Mouse (Mus musculus) right cerebral cortex, adult 2 months (tissue): Measurements from ENCODE around the gene Nags.

Source experiments
- DNase-seq, 2 experiments: peaks; one replicate each; pipeline ENCODE4 v3.0.0; 2021 to 2022; ENCODE audit warnings: low spot score in 2 of 2

Nags gene

GRCm38 (mm10) chr11:102145471-102146001, at the start of gene Nags:
Nags (plus strand) TSS chr11:102145513.
- no peak for DNase-seq

GRCm38 (mm10) chr11:102095676-102096075, 49.6 kb upstream of the Nags start:
- DNase-seq: no peak

DNA sequence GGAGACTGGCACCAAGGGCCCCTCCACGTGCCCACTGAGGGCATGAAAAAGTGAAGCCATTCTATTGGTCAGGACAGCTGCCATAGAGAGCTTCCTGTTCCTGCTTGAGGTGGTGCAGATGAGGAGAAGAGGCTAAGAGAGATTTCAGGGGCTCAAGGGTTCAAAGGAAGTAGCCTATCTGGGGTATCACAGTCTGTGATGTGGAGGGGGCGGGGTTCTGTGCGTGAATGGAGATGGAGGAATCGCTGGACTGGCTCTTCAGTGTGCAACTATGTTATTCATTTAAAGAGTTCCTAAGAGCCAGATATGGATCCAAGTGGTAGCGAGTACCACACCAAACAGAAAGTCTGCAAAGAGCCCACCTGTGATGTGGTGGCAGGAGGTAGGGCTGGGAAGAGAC, 48.9 kb upstream of the Nags start:
- DNase-seq: no peak

DNA sequence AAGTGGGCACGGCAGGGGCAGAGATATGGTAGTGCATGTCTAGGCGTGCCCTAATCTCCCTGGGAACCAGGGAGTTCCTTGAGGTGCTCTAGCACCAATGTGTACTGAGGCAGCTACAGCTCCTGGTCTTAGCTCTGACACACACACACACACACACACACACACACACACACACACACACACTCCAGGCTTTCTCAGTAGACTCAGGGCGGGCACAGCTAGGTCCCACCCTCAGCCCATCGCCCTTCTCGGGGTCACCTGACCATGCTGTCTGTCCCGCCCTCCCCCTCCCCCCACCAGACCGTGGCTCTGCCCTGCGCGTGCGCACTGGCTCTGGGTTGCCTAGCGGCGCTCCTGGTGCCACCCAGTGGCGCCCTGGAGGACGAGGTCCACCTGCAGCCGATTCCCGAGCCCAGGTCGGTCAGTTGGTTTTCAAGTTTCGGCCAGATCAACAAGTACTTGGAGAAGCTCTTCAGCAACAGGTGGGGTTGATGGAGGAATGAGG, 48.4 kb upstream of the Nags start:
- peak; percentile 60 to 63 for DNase-seq

- no peak for DNase-seq
Measured at GRCm38 (mm10) chr11:102101219-102101618, 44.1 kb upstream of the Nags start, which contains the start of gene Ppy. Ppy (minus strand) TSS chr11:102101319.

DNA sequence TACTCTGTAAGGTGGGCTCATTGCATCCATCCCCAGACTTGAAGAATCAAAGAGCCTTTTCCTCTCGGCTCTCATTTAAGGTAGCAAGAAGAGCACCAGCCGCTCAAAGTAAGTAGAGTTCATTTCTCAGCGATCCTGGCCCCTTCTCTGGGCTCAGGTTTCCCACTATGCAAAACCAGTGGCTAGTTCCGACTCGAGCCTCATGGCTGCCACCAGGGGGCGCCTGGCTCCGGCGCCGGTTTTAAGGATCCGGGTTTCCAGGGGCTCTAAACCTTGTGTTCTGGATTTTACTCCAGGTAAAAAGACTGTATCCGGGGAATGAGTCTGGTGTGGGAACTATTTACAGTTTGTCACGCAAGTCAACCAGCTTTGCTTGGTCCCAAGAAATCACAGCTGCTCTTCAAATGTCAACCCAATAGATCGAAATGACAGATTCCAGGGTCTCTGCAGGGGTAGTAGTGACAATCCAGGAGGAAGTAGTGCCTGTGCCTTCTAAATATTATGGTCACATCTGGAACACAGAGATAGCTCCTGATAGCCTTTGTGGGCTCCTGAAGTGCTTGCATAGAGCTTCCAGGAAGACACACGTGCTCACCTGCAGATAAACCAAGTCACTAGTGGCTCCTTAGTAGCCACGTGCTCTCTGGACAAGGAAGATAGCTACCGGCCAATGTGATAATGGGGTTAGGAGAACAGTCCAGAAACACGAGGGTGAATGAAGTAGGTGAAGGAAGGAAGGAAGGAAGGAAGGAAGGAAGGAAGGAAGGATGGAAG, 42.6 kb upstream of the Nags start:
- peak; percentile 60 to 72 for DNase-seq

GRCm38 (mm10) chr11:102106911-102107310, 38.4 kb upstream of the Nags start:
- no peak for DNase-seq

DNA sequence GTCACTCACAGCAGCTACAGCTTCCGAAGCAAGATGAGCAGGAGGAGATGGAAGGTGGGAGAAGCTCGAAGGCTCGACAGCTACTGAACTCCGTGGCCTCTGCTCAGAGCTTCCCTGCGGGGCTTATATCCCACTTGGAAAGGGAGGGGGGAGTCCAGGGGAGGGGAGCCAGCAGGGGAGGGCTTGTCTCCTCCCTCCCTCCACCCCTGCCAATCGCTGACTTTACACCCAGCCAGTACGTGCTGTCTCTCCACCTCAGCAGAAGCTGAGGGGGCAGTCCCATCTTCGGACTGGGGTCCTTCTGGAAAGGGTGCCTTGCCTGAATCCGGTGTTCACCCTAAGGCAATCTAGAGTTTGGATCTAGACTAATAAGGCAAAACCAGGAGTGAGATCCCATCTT, 37.6 kb upstream of the Nags start, which contains the start of gene Pyy:
Pyy (minus strand) TSS at position 101 of the 400 bp plus-strand sequence.
- DNase-seq: no peak

DNA sequence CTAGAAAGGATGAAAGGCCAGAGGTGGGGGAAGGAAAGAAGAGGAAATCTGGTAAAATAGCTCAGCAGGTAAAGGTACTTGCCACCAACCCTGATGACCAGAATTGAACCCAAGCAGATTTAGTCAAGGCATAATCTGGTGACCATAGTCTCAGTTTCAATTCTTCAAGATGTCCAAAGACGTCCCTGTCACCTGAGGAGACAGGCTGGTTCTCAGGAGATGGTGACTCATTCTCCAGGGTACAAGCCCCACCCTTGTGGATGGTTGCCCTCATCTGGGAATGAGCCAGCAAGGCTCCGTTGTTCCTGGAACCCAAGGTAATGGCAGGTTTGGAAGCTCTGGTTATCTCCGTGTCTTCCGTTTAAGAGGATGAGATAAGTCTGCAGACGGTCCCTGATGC, 33.7 kb upstream of the Nags start:
- no peak for DNase-seq

DNA sequence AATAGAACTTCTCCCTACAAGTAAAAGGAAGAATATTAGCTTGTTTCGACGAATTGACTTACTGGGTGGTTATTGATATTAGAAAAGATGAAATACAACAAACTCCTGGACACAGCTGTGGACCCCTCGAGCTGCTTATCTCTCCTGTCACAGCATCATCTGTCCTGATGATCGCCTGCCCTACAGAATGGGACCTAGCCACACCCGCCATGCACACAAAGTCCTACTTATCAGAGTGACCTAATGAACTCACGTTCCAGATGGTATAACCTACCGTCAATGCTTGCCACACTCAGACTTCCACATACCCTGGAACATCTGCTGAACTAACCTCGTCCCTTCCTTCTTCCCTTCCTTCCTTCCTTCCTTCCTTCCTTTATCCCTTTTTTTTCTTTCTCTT, 29.1 kb upstream of the Nags start:
- DNase-seq: no peak

- DNase-seq: no peak
Measured at GRCm38 (mm10) chr11:102117386-102117785, 27.9 kb upstream of the Nags start.

GRCm38 (mm10) chr11:102134516-102134915, 10.8 kb upstream of the Nags start:
- DNase-seq: no peak

GRCm38 (mm10) chr11:102137625-102138446, 7.5 kb upstream of the Nags start:
- no peak for DNase-seq

GRCm38 (mm10) chr11:102138447-102138740, 6.9 kb upstream of the Nags start:
- DNase-seq: peak; percentile 66 to 73

- peak; percentile 80 to 82 for DNase-seq
Measured at GRCm38 (mm10) chr11:102140508-102140907, 4.8 kb upstream of the Nags start.

DNA sequence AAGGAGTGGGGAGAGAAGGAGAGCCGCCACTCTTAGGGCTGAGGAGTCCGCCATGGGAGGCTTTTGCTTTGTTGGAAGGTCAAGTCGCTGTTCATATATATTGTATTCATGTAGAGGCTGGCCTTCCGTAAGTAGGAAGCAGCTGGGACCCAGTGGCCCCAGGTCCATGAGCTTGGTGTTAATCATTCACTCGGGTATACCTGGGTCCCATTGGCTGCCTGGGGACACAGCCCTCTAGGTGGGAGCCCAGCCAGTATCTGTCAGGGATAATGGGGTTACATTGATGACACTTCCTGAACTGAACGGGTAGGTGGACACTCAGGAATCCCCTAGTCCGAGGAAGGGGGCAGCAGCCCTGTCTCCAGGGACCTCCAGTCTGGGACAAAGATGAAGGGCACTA, 3.0 kb upstream of the Nags start:
- no peak for DNase-seq

DNA sequence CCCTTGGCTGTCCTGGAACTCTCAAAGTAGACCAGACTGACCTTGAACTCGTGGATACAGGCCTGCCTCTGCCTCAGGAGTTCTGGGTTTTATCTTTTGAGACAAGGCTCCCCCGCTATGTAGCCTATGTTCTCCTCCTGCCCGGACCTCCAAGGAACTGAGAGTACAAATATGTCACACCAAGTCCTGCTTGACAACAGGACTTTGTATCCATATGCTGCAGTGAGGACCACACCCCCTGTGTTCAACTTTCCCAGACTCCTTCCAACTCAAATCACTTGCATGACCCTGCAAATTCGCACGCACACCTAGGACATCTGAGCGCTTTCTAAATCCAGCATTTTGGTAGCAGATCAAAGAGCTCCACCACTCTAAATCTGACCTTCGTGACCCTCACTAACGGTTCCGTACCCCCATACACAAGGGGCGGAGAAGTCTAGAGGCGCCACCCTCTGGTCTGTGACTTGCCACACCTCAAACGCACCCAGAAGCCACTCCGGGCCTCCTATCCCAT, 299 bp upstream of the Nags start:
- no peak for DNase-seq

GRCm38 (mm10) chr11:102146005-102146404, 692 bp downstream of the Nags start:
- no peak for DNase-seq

DNA sequence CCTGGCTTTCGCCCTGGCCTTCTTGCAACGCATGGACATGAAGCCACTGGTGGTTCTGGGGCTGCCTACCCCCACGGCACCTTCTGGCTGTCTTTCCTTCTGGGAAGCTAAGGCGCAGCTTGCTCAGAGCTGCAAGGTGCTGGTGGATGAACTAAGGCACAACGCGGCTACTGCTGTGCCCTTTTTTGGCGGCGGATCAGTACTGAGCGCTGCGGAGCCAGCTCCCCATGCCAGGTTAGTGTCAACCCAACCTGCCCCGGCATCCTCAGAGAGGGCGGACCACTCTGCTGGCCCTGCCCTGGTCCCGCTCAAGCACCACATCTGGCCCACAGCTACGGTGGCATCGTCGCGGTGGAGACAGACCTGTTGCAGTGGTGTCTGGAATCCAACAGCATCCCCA, 1.2 kb downstream of the Nags start:
- DNase-seq: no peak

- no peak for DNase-seq
Measured at GRCm38 (mm10) chr11:102147213-102147989, 2.1 kb downstream of the Nags start.

- DNase-seq: peak; percentile 91 to 93
Measured at GRCm38 (mm10) chr11:102156039-102156785, 10.9 kb downstream of the Nags start, which contains the start of gene Tmem101. Tmem101 (minus strand) TSS chr11:102156404.
